Mouse (Mus musculus): Measurements from ENCODE around the gene Bend6. TPM values are rescaled to one million over a fixed set of nuclear protein-coding genes. Genes with fewer than 3 reads are reported as not detected.

The Bend6 gene
- total RNA-seq, 2 experiments from 2014 or later = 1.9 to 2.0 TPM

DNA sequence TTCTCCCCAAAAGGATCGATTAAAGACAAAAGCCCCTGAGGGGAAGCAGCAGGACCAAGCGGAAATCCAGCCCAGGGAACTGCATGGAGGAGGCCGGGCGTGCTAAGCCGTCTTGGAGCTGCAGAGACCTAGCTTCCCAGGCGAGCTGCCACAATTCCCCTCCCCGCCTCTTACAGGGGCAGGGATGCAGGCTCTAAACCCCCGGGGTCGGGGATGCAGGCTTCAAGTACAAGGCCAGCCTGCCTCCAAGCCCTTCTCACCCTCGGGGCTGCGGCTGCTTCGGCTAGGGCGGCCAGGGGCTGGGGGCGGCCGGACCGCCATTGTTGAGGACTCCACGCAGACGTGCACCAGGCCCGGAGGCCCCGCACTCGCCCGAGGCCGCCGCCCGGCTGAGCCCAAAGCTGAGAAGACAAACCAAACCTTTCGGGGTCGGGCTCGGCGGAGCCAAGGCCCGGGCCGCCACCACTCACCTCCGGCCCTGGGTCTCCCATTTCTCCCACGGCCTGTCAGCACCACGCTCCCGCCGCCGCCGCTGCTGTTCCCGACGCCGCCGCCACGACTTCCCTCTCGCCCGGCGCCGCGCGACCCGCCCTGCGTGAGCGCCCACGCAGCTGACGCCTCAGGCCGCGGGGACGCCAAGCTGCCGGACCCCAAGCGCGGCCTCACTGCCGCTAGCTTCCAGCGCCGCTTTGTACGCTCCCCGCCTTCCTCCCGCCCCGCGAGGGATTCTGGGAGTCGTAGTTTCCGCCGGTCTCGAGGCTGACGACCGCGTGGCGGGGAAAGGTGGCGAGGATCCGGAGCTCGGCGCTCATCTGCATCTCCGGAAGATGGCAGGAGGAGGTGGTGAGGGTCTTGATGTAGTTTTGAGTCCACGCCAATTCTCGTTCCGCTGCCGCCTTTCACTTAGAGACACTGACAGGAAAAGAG, 93.5 kb downstream of the Bend6 start, which contains the start of gene Zfp451:
Gene Zfp451, minus strand, starts transcription at position 728 of the 927 bp plus-strand sequence.
- peak; percentile 94 for DNase-seq

DNA sequence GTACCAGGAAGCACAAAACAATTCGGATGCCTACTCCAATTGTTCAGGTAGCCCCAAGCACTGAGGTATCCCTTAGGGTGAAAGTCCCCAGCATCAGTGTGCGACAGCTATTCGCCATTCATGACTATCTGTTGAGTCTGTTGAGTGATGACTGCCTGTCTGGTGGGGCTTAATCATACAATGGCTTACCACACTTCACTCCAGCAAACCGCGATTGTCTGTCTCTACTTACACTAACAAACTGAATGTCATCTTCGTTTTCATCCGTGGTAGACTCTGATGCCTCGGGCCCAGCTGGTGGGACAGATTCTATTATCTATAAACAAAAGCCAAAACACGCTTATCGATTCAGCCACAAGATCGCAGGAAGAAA, 94.1 kb downstream of the Bend6 start:
- DNase-seq = peak in 1 of 2 experiments; percentile 17

DNA sequence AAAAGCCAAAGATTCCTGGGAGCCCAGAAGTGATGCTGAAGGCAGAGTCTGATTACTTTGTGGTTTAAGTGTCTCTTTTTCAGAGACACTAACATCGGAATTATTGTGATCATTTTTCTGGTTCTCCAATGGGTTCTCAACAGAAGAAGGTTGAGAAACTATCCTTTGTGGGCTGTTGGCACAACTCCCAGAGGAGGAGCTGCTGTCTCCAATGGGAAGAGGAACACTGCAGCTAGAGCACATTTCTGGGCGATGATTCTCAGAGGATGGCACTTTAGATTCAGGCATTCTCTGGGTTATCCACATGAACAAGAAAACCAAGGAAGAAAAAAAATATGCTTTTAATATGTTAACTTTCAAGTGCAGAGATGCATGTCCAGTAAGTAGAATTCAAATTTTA, 104.3 kb downstream of the Bend6 start:
- DNase-seq = no peak

Other genes starting within 250 kb of the Bend6 start
- gene Prim2, start 238.0 kb downstream of the Bend6 start, total RNA-seq (2021) = 1 to 10 TPM; 1.7 to 2.8 TPM
- gene Rab23, start 187.9 kb downstream of the Bend6 start, total RNA-seq (2021) = 10 to 100 TPM in 1 of 2 experiments, 1 to 10 TPM in 1; 7.8 to 10.4 TPM
- gene Bag2, start 150.0 kb downstream of the Bend6 start, total RNA-seq (2021) = 10 to 100 TPM; 34.4 to 39.9 TPM
- gene Zfp451, start 93.2 kb downstream of the Bend6 start, total RNA-seq (2021) = 10 to 100 TPM; 11.7 to 12.5 TPM
- gene Dst, start 409 bp upstream of the Bend6 start, total RNA-seq (2021) = 100 to 1,000 TPM; 378 TPM

Data from heart, adult 18-20 months (tissue).